Mouse (Mus musculus): ENCODE results near the gene Gas7.

The Gas7 gene

GRCm38 (mm10) chr11:67489647-67490175 is 34.5 kb downstream of the Gas7 start:
- DNase-seq (ENCODE audit: low spot score), result no peak

DNA sequence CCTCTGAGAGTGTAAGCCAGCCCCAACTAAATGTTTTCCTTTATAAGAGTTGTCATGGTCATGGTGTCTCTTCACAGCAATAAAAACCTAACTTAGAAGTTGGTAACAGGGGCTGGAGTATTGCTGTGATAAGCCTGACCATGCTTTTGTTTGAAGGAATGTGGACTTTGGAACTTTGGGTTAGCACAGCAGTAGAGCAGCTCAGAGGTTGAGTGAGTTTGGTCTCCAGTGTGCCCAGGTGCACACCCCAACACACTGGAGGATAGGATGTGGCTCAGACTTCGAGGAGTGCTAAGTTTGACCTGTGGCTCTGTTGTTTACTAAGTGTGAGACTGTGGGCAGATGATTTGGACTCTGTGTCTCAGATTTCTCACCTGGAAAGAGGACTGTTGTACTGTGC is 41.6 kb downstream of the Gas7 start:
- DNase-seq (ENCODE audit: low spot score), result no peak

GRCm38 (mm10) chr11:67500115-67500514 is 44.9 kb downstream of the Gas7 start:
- no peak for DNase-seq (ENCODE audit: low spot score)

GRCm38 (mm10) chr11:67501468-67502244 is 46.4 kb downstream of the Gas7 start:
- DNase-seq (ENCODE audit: low spot score), result no peak

- no peak for DNase-seq (ENCODE audit: low spot score)
These were observed 54.1 kb downstream of the Gas7 start for GRCm38 (mm10) chr11:67509219-67509876.

- no peak for DNase-seq (ENCODE audit: low spot score)
These were observed 55.6 kb downstream of the Gas7 start for GRCm38 (mm10) chr11:67510831-67511230.

DNA sequence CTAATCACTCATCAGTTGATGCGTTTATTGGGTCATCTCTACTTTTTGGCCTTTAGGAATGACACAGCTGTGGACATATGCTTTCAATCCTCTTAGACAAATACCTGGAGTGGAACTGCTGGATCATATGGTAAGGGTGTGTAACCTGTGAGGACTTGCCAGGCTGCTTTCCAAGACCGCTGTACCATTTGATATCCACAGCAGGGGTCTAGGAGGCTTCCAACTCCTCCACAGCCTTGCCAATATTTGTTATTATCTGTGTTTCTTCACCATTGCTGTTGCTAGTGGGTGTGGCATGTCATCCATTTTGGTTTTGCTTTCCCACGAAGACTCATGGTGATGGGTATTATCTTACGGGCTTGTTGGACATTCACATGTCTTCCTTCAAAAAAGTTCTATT is 57.8 kb downstream of the Gas7 start:
- no peak for DNase-seq (ENCODE audit: low spot score)

GRCm38 (mm10) chr11:67514401-67514800 is 59.2 kb downstream of the Gas7 start:
- DNase-seq (ENCODE audit: low spot score), result no peak

- DNase-seq (ENCODE audit: low spot score), result peak; percentile 48
These were observed 60.0 kb downstream of the Gas7 start for GRCm38 (mm10) chr11:67515020-67515911.

GRCm38 (mm10) chr11:67515912-67516305 is 60.7 kb downstream of the Gas7 start:
- no peak for DNase-seq (ENCODE audit: low spot score)

GRCm38 (mm10) chr11:67517748-67518147 is 62.5 kb downstream of the Gas7 start:
- DNase-seq (ENCODE audit: low spot score), result no peak

DNA sequence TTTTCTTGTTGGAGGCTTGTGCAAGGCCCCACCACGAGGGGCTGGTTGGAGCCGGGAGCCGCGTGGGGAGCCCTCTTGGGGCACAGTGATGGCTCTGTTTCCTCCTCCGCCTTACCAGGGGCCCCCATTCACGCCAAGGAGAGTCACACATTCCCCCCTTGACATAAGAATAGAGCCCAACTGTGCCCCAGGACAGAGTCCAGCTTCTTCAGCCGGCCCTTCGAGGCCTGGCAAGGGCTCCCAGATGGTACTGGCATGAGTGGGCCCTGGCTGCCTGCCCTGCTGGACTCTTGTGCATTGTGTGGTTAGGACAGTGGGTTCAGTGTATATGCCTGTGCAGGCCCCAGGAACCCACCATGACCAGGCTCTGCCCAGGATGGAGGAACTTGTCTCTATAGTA is 63.7 kb downstream of the Gas7 start:
- no peak for DNase-seq (ENCODE audit: low spot score)

DNA sequence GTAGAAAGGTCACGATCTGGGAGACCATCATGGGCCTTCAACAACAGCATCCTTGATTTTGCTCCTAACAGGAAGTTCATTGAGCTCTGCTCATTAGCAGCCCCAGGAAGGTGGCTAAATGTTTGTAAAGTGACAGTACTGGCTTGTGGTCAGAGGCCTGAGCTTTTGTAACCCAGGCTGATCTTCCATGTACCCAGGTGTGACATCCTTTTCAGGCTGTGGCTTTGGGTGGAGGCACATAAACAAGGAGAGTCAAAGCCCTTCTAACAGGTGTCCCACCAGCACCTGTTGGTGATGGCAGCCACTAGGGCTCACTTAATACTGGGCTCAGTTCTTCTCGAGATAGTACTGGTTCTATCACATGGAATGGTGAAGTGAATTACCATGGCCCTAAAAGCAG is 67.4 kb downstream of the Gas7 start:
- DNase-seq (ENCODE audit: low spot score), result no peak

DNA sequence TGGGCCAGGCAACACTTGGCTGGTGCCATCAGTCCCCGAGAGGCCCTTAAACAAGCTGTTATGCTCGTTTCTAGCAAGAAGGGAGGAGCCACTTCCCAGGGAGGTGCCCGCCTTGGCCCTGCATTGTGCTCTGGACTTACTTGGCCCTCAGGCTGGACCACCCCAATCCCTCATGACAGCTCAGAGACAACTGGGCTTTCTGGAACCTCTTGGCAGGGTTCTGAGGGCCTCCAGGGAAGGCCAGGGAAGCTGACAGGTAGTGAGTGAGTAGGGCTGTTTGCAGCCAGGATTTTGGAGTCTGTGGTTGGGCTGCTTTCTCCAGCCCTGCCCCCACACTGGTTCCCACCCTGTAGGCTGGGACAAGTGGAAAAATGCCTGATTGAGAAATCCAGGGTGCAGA is 68.6 kb downstream of the Gas7 start:
- DNase-seq (ENCODE audit: low spot score), result peak; percentile 44

DNA sequence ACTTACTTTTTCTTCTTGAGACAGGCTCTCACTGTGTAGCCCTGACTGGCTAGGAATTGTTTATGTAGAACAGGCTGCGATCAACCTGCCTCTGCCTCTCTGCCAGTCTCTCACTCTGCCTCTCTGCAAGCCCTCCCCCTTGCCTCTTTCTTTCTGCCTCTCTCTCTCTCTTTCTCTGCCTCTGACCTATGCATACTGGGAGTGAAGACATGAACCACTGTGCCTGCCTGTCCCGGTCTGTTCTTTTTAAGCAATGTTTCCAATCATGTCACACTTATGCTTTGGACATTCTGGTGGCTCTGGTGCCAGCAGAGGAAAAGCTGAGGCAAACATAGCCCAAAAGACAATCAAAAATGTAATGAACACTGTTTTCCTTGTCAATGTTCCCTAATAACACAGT is 69.5 kb downstream of the Gas7 start:
- DNase-seq (ENCODE audit: low spot score), result no peak

DNA sequence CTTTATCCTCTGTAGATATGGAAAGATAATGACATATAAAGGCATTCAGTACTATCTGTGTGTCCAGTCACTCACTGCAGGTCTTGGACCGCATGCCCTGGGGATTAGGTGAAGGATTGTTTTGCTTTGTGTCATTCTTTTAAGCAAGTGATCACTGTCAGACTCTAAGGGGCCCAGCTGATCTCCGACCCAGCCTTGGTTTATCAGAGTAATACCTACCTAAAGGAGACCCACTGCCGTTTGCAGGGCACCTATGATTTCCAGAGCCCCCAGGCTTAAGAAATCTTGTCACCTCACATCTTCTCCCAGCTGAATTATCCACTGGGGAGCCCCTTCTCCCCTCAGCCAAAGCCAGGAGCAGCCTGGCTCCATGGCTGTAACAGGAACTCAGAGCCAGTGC is 70.6 kb downstream of the Gas7 start:
- no peak for DNase-seq (ENCODE audit: low spot score)

DNA sequence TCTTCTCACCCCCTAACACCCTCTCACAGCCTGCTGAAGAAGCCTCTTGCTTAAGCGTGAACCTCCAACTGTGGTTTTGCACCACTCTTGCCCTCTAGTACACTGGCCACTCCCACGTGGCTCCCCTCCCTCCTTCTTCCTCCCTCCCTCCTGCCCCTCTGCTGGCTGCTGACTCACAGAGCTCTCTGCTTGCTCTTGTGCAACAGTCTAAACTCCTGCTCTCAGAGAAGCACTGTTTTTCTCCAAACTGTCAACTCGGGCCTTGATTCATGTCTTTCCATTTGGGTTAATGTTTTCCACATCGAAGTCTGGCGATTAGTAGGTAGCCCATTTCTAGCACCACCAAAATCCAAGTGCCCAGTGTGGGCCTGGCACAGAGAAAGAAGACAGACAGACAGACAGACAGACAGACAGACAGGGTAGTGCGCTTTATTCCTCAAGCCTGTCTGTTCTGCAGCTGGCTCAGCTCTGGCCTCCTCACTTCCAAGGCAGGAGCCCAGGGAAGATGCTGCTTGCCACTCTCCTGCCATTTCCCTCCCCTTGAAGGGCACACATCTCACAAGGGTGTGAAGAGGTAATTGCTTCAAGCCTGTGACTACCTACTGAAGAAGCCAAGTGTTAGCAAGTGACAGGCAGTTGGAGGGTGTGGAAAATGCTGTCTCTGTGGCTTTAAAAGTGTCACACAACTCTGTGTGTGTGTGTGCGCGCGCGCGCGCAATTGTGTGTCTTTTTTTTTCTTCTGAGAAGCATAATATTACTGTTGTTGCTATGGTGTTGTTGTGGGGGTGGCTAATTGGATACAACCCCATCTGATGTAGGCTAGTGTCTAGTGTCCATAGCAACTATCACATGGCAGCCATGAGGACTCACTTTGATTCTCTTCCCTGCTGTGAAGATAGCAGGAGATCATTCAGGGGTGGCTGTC is 71.6 kb downstream of the Gas7 start:
- peak; percentile 63 for DNase-seq (ENCODE audit: low spot score)

GRCm38 (mm10) chr11:67531286-67531685 is 76.0 kb downstream of the Gas7 start:
- no peak for DNase-seq (ENCODE audit: low spot score)

GRCm38 (mm10) chr11:67531926-67532565 is 76.8 kb downstream of the Gas7 start:
- DNase-seq (ENCODE audit: low spot score), result no peak

DNA sequence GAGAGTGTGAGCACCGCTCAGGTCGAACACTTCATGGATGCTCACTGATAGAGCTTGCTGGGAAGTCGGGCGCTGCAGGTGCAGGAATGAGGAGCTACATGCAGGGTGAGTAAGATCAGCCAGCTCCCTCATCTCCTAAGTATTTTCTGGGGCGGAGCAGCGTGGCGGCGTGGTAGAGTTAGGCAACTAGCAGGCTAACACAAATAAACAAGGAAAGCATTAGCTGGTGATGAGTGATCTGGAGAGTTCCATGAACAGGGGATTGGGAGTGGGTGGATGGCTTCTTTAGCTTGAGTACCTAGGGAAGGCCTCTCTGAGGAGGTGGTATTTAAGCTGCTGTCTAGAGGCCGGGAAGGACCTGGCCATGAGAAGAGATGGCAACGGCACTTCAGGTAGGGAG is 77.5 kb downstream of the Gas7 start:
- no peak for DNase-seq (ENCODE audit: low spot score)

DNA sequence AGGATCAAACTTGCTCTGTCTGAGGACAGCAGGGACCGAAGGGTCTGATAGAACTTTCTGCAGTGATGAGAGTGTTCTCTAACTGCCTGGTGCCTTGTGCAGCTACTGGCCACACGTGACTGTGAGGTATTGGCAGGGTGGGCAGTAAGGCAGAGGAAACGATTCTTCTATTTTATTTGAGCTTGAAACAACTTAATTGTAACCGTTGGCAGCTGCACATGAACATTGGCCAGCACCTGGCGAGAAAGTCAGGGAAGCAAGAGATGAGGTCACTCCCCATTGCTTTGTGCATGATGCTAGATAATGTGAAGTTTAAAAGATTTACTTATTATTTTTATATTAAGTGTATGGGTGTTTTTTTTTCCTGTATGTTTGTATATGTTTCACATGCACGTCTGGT is 77.9 kb downstream of the Gas7 start:
- no peak for DNase-seq (ENCODE audit: low spot score)
